16 mouse cellular contexts compared by ENCODE assay signal in the genomic region with DNA sequence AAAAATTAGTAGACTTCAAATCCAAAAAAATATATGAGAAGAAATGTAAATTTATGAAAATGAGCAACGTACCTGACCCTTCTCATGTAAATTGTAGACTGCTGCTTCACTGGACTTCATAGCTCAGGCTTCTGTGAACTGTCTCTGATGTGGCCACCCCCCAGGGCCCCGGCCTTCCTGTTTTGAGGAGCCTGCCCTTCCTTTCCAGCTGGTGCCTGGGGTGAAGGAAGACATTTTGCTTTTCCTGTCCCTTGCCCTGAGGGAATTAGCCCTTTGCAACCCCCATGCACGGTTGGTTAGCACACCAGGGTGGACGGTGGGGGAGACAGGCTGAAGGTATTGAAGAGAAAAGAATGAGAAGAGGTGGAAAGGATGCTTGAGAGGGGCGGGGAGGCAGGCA. TPM values are rescaled to one million over a fixed set of nuclear protein-coding genes. Genes with fewer than 3 reads are reported as not detected.
DNase-seq lines count a peak whose midpoint lies in the region; ATAC-seq and TF ChIP-seq lines count a peak whose summit lies in the region.
"Had no signal": no experiment of that assay in that cellular context is flagged by ENCODE, and none has a peak within 500 bp of the region (broad histone marks: within the 10 kb centered on the region; RNA-seq: fewer than 3 reads in every experiment).

No protein-coding gene starts in this region.

- ATAC-seq in kidney, postnatal 0 days (replicated peaks; ENCODE audit: low FRiP score, low read depth), result no peak
- ATAC-seq in kidney, embryonic 14.5 days (ENCODE audit: low FRiP score, low TSS enrichment), result no peak
- no peak for ATAC-seq in forebrain, embryonic 15.5 days (replicated peaks)
- ATAC-seq: activated CD4-positive, CD25-positive, alpha-beta regulatory T cell, adult 4 months; forebrain, postnatal 0 days; lung, postnatal 0 days had no signal

- no peak overlapping the region for H3K4me2 ChIP-seq in kidney, postnatal 0 days (ENCODE audit: low read length)
- no peak overlapping the region for H3K4me2 ChIP-seq in kidney, embryonic 14.5 days (replicated peaks; ENCODE audit: low read depth, low read length)
- H3K4me2 ChIP-seq in forebrain, embryonic 15.5 days (replicated peaks), result no peak overlapping the region
- H3K4me2 ChIP-seq: midbrain, embryonic 12.5 days had no signal

- H3K4me3 ChIP-seq in heart, adult 2 months, result peak overlapping the region; percentile 30
- no peak overlapping the region for H3K4me3 ChIP-seq in kidney, postnatal 0 days (replicated peaks; ENCODE audit: low read depth, low read length)
- H3K4me3 ChIP-seq in kidney, embryonic 14.5 days (ENCODE audit: low read length), result no peak overlapping the region
- 0 out of 2 replicates have a peak overlapping the region, but pooled peaks have one; percentile 17 for H3K4me3 ChIP-seq in E14TG2a.4 (replicated peaks; ENCODE audit: low read length)
- H3K4me3 ChIP-seq in forebrain, embryonic 15.5 days, result no peak overlapping the region
- H3K4me3 ChIP-seq: erythroblast, embryonic 14.5 days; midbrain, embryonic 12.5 days had no signal

- TF ChIP-seq EP300 in heart, adult 2 months (IDR thresholded peaks at IDR 0.05; ENCODE audit: insufficient read depth, low read depth, low read length), result peak; percentile 57; the same call in 1 of the 2 replicates

- H3K79me2 ChIP-seq in heart, adult 2 months (replicated peaks; ENCODE audit: control insufficient read depth, insufficient read depth, low read length), result 0 out of 2 replicates have a peak, but pooled peaks cover 3% of the 10 kb centered on the region

- intact Hi-C loops in heart, adult 2 months (cut with DNase I), result no loop called here

- peaks cover 3% of the 10 kb centered on the region for H3K36me3 ChIP-seq in heart, adult 2 months (ENCODE audit: control insufficient read depth, insufficient read depth, low read length)
- H3K36me3 ChIP-seq in kidney, postnatal 0 days (ENCODE audit: insufficient read depth, low read length), result no peaks in the 10 kb centered on the region
- H3K36me3 ChIP-seq in kidney, embryonic 14.5 days (ENCODE audit: control insufficient read depth, insufficient read depth, low read length), result no peaks in the 10 kb centered on the region
- no peaks in the 10 kb centered on the region for H3K36me3 ChIP-seq in E14TG2a.4 (ENCODE audit: insufficient read depth, low read length)
- no peaks in the 10 kb centered on the region for H3K36me3 ChIP-seq in forebrain, embryonic 15.5 days
- H3K36me3 ChIP-seq: midbrain, embryonic 12.5 days had no signal

- DNase-seq in heart, adult 2 months, result peak; percentile 55 to 64
- no peak for DNase-seq in heart, adult 8-10 months (ENCODE audit: low spot score)
- peak; percentile 36 for DNase-seq in kidney, postnatal 0 days (ENCODE audit: low spot score)
- DNase-seq in induced T-regulatory cell, adult 2 months (ENCODE audit: low read depth), result peak; percentile 36
- DNase-seq in layer of hippocampus, postnatal 25 days (ENCODE audit: extremely low spot score in 1 of 2, low spot score in 1 of 2), result no peak
- DNase-seq: forebrain, postnatal 0 days; gastrocnemius, postnatal 14 days; thymus, postnatal 14 days had no signal

- no peaks in the 10 kb centered on the region for H3K9me3 ChIP-seq in kidney, postnatal 0 days (replicated peaks; ENCODE audit: low read length)
- no peaks in the 10 kb centered on the region for H3K9me3 ChIP-seq in kidney, embryonic 14.5 days (ENCODE audit: control insufficient read depth, low read length)
- 0 out of 2 replicates have a peak, but pooled peaks cover 6% of the 10 kb centered on the region for H3K9me3 ChIP-seq in E14TG2a.4 (ENCODE audit: low read length)
- H3K9me3 ChIP-seq in forebrain, embryonic 15.5 days, result no peaks in the 10 kb centered on the region
- H3K9me3 ChIP-seq: midbrain, embryonic 12.5 days had no signal

- H3K9ac ChIP-seq in heart, adult 2 months (ENCODE audit: low read depth, low read length), result no peak overlapping the region; the same call in 1 of the 2 replicates
- no peak overlapping the region for H3K9ac ChIP-seq in kidney, postnatal 0 days (ENCODE audit: low read depth, low read length)
- no peak overlapping the region for H3K9ac ChIP-seq in kidney, embryonic 14.5 days (ENCODE audit: low read depth, low read length)
- no peak overlapping the region for H3K9ac ChIP-seq in forebrain, embryonic 15.5 days (replicated peaks)
- H3K9ac ChIP-seq: forebrain, postnatal 0 days; midbrain, embryonic 12.5 days had no signal

- peak overlapping the region; percentile 77 for H3K27ac ChIP-seq in heart, adult 2 months
- peak overlapping the region; percentile 36; the same call in 1 of the 2 replicates for H3K27ac ChIP-seq in kidney, postnatal 0 days
- H3K27ac ChIP-seq in kidney, embryonic 14.5 days (ENCODE audit: low read depth, low read length), result no peak overlapping the region
- no peak overlapping the region for H3K27ac ChIP-seq in forebrain, embryonic 15.5 days (replicated peaks)
- H3K27ac ChIP-seq: midbrain, embryonic 12.5 days had no signal

- no peak for TF ChIP-seq CTCF in heart, adult 2 months (IDR thresholded peaks at IDR 0.05)
- TF ChIP-seq CTCF in kidney, postnatal 0 days (IDR thresholded peaks at IDR 0.05; ENCODE audit: low read depth), result no peak
- TF ChIP-seq CTCF in E14TG2a.4 (conservative IDR thresholded peaks at IDR 0.05; ENCODE audit: low read length), result no peak

- 44% methylated on average over 5 of the region's 5 CpGs for WGBS in heart, adult 2 months
- WGBS in kidney, postnatal 0 days, result 28% methylated on average over 5 of the region's 5 CpGs
- 35% methylated on average over 5 of the region's 5 CpGs for WGBS in kidney, embryonic 14.5 days
- 38% methylated on average over 5 of the region's 5 CpGs for WGBS in forebrain, embryonic 15.5 days

- no peaks in the 10 kb centered on the region for H3K27me3 ChIP-seq in heart, adult 2 months (ENCODE audit: control insufficient read depth, insufficient read depth, low read length)
- peaks cover 7% of the 10 kb centered on the region; the same call in 1 of the 2 replicates for H3K27me3 ChIP-seq in kidney, postnatal 0 days (ENCODE audit: insufficient read depth, low read length)
- H3K27me3 ChIP-seq in kidney, embryonic 14.5 days (ENCODE audit: control insufficient read depth, insufficient read depth, low read length), result peaks cover 9% of the 10 kb centered on the region
- H3K27me3 ChIP-seq in E14TG2a.4 (ENCODE audit: insufficient read depth, low read length), result peaks cover 67% of the 10 kb centered on the region
- H3K27me3 ChIP-seq in forebrain, embryonic 15.5 days, result peaks cover 10% of the 10 kb centered on the region; the same call in 1 of the 2 replicates

- peak; percentile 16; the same call in 1 of the 2 replicates for TF ChIP-seq POLR2A in heart, adult 2 months (IDR thresholded peaks at IDR 0.05; ENCODE audit: insufficient read depth, low read depth, low read length)

- peaks cover 39% of the 10 kb centered on the region for H3K4me1 ChIP-seq in heart, adult 2 months (ENCODE audit: control insufficient read depth, insufficient read depth, low read length)
- H3K4me1 ChIP-seq in kidney, postnatal 0 days (replicated peaks; ENCODE audit: insufficient read depth, low read length), result peaks cover 3% of the 10 kb centered on the region; the same call in 1 of the 2 replicates
- H3K4me1 ChIP-seq in kidney, embryonic 14.5 days (ENCODE audit: control insufficient read depth, insufficient read depth, low read length), result 0 out of 2 replicates have a peak, but pooled peaks cover 6% of the 10 kb centered on the region
- peaks cover 42% of the 10 kb centered on the region for H3K4me1 ChIP-seq in E14TG2a.4 (replicated peaks; ENCODE audit: low read depth, low read length)
- peaks cover 41% of the 10 kb centered on the region for H3K4me1 ChIP-seq in forebrain, embryonic 15.5 days
- H3K4me1 ChIP-seq: midbrain, embryonic 12.5 days had no signal

RNA-seq across cellular contexts. Expression of gene Pde2a, which starts 35.3 kb away (rescaled TPM):
- total RNA-seq in heart, adult 2 months (2021), result 10 to 100 TPM; 56.0 to 57.1 TPM
- polyA plus RNA-seq in heart, adult 2 months (2012; rRNA removed), result 41.6 and 57.0 TPM in 2 replicates
- total RNA-seq in heart, adult 8-10 months (2022), result 10 to 100 TPM; 46.1 to 58.6 (median 52.8) TPM
- polyA plus RNA-seq in kidney, postnatal 0 days (2015; fragmentation: Nextera tagmentation; extraction: Ambion mirVana), result 21.0 and 22.1 TPM in 2 replicates
- 11.0 and 16.4 TPM in 2 replicates for polyA plus RNA-seq in kidney, embryonic 14.5 days (2014; fragmentation: Nextera tagmentation; extraction: Ambion mirVana)
- 42.5 and 46.4 TPM in 2 replicates for polyA plus RNA-seq in forebrain, embryonic 15.5 days (2015; fragmentation: Nextera tagmentation; extraction: Ambion mirVana)
- total RNA-seq in layer of hippocampus, postnatal 25 days (2021), result 100 to 1,000 TPM; 295 to 297 TPM

RNA-seq across cellular contexts. Expression of gene Gm45837, which starts 46.1 kb away (rescaled TPM):
- not detected for total RNA-seq in heart, adult 2 months (2021)
- not detected in 2 replicates for polyA plus RNA-seq in heart, adult 2 months (2012; rRNA removed)
- 1 to 10 TPM in 2 of 4 experiments, not detected in 2; 3.7 to 4.3 TPM for total RNA-seq in heart, adult 8-10 months (2022)
- 4.5 and 5.3 TPM in 2 replicates for polyA plus RNA-seq in kidney, postnatal 0 days (2015; fragmentation: Nextera tagmentation; extraction: Ambion mirVana)
- 10.2 and 13.2 TPM in 2 replicates for polyA plus RNA-seq in kidney, embryonic 14.5 days (2014; fragmentation: Nextera tagmentation; extraction: Ambion mirVana)
- polyA plus RNA-seq in forebrain, embryonic 15.5 days (2015; fragmentation: Nextera tagmentation; extraction: Ambion mirVana), result 0.87 TPM in 1 of 2 replicates, not detected in the other
- not detected for total RNA-seq in layer of hippocampus, postnatal 25 days (2021)
- total RNA-seq: forebrain, postnatal 0 days; heart, postnatal 10 days had no signal
- polyA plus RNA-seq: erythroblast, embryonic 14.5 days; forebrain, postnatal 0 days; midbrain, embryonic 12.5 days had no signal

Comparison
In these comparisons a context has a peak if more than half of its experiments do, and no peak if none do; other contexts are left out.
1. DNase-seq: peak in heart, adult 2 months (2 of 2), kidney, postnatal 0 days (single experiment) and induced T-regulatory cell, adult 2 months (single experiment); none in heart, adult 8-10 months (single experiment) and layer of hippocampus, postnatal 25 days (0 of 2).
2. H3K27ac ChIP-seq: peak in heart, adult 2 months (single experiment) and kidney, postnatal 0 days (single experiment); none in kidney, embryonic 14.5 days (single experiment) and forebrain, embryonic 15.5 days (single experiment).
3. H3K4me3 ChIP-seq: peak in heart, adult 2 months (single experiment) and E14TG2a.4 (single experiment); none in kidney, postnatal 0 days (single experiment), kidney, embryonic 14.5 days (single experiment) and forebrain, embryonic 15.5 days (single experiment).